Mouse (Mus musculus): ENCODE data around the gene E2f2. TPM values are rescaled to one million over a fixed set of nuclear protein-coding genes. Genes with fewer than 3 reads are reported as not detected.

The E2f2 gene
- total RNA-seq, 2 experiments from 2014 or later = 0.36 to 1.3 TPM

GRCm38 (mm10) chr4:136240123-136240522, 67.9 kb downstream of the E2f2 start:
- Histone ChIP-seq H3K27ac (no peak overlapping the region), H3K4me3 (no peak overlapping the region)
- intact Hi-C loops (cut with DNase I) = no loop called here
- DNase-seq (ENCODE audit: extremely low spot score in 1 of 2, low spot score in 2 of 2) = no peak
- TF ChIP-seq CTCF (IDR thresholded peaks at IDR 0.05) = no peak

DNA sequence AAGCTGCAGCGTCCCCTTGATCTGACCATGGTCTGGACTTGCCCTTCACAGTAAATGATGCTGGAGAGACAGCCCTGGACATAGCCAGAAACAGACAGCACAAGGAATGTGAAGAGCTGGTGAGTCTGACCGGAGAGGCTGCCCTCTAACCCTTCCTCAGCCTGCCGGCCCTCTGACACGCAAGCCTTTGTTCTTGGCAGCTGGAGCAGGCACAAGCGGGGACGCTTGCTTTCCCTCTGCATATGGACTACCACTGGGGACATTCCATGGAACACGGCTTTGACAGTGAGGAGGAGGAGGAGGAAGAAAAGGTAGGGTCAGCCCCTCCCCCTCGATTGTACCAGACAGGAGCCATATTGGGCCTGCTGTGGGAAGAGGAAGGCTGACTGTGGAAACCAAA, 68.8 kb downstream of the E2f2 start:
- no peak overlapping the region for H3K27ac ChIP-seq
- H3K4me3 ChIP-seq = no peak overlapping the region
- intact Hi-C loops (cut with DNase I) = no loop called here
- DNase-seq (ENCODE audit: extremely low spot score in 1 of 2, low spot score in 2 of 2) = no peak
- no peak for TF ChIP-seq CTCF (IDR thresholded peaks at IDR 0.05)

DNA sequence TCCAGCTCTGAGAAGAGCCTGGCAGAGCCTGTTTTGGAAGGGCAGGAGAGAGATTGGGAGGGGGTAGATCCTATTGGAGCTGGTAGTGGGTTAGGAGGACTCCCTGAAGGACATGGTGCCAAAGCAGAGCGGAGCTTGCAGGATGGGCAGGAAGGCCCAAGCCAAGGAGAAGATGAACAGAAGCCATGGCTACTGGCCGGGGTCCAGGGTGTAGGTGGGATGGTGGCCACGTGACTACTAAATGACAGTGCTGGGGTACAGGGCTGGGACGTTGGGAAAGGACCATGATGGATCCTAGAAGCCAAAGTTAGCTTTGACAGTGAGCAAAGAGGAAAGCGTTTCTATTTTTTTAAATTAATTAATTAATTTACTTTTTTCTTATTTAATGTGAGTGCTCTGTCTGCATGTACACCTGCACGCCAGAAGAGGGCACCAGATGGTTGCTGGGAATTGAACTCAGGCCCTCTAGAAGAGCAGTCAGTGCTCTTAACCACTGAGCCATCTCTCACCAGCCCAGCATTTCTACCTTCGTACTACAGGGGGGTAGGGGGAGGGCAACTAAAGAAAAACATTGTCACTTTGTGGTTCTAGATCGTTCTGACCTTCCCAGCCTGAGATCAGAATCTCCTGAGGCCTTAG, 70.0 kb downstream of the E2f2 start:
- peak; percentile 66 for TF ChIP-seq CTCF (IDR thresholded peaks at IDR 0.05)
- no peak overlapping the region for H3K27ac ChIP-seq
- no peak overlapping the region for H3K4me3 ChIP-seq
- intact Hi-C loops (cut with DNase I) = no loop called here
- DNase-seq (ENCODE audit: extremely low spot score in 1 of 2, low spot score in 2 of 2) = no peak

DNA sequence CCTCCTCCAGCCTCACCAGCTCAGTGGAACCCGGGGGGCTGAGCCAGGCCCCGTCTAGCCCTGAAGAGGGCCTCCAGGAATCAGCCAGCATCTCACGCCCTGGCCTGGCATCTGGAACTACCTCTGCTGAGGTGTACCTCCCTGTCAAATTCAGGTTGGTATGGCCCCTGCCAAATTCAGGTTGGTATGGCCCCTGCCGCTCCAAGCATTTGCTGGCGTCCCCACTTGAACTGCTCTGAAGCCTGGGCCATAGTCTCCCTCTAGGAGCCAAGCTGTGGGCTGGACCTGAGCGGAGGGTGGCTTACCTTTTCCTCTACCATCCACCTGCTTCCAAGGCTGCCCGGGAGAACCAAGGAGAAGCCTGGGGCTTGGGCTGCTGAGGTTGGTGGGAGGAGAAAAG, 70.5 kb downstream of the E2f2 start:
- no peak for TF ChIP-seq CTCF (IDR thresholded peaks at IDR 0.05)
- no peak for DNase-seq (ENCODE audit: extremely low spot score in 1 of 2, low spot score in 2 of 2)
- intact Hi-C loops (cut with DNase I) = no loop called here
- H3K27ac ChIP-seq = no peak overlapping the region
- H3K4me3 ChIP-seq = no peak overlapping the region

GRCm38 (mm10) chr4:136244208-136244607, 72.0 kb downstream of the E2f2 start:
- no peak for DNase-seq (ENCODE audit: extremely low spot score in 1 of 2, low spot score in 2 of 2)

More at GRCm38 (mm10) chr4:136244208-136244607, 72.0 kb downstream of the E2f2 start:
- no peak overlapping the region for H3K27ac ChIP-seq
- intact Hi-C loops (cut with DNase I) = no loop called here
- no peak overlapping the region for H3K4me3 ChIP-seq
- TF ChIP-seq CTCF (IDR thresholded peaks at IDR 0.05) = no peak

Other genes with a start within 250 kb of the E2f2 start
- gene Hmgcl, start 225.9 kb upstream of the E2f2 start, total RNA-seq (2021) = 10 to 100 TPM; 33.4 to 34.1 TPM
- gene Gale, start 208.7 kb upstream of the E2f2 start, total RNA-seq (2021) = 10 to 100 TPM; 22.0 to 22.9 TPM
- gene Lypla2, start 199.8 kb upstream of the E2f2 start, total RNA-seq (2021) = 10 to 100 TPM; 92.9 to 96.7 TPM
- 10 to 100 TPM; 75.9 to 95.0 TPM for gene Pithd1, start 185.1 kb upstream of the E2f2 start, total RNA-seq (2021)
- 10 to 100 TPM; 25.7 to 26.8 TPM for gene Eloa, start 150.6 kb upstream of the E2f2 start, total RNA-seq (2021)
- gene Rpl11, start 119.0 kb upstream of the E2f2 start, total RNA-seq (2021) = 100 to 1,000 TPM; 271 to 308 TPM
- 10 to 100 TPM; 26.8 to 36.1 TPM for gene Id3, start 28.9 kb upstream of the E2f2 start, total RNA-seq (2021)
- gene Asap3, start 34.0 kb downstream of the E2f2 start, total RNA-seq (2021) = 1 to 10 TPM; 2.2 to 2.4 TPM
- under 1 TPM; 0.68 to 0.93 TPM for gene Tcea3, start 75.3 kb downstream of the E2f2 start, total RNA-seq (2021)
- gene Zfp46, start 112.3 kb downstream of the E2f2 start, total RNA-seq (2021) = 10 to 100 TPM; 53.5 to 54.9 TPM
- 10 to 100 TPM; 76.4 to 79.1 TPM for gene Hnrnpr, start 138.5 kb downstream of the E2f2 start, total RNA-seq (2021)

Measured in left cerebral cortex, adult 2 months (tissue).